Mouse (Mus musculus) bone marrow macrophage, adult 2 months (primary cell): ENCODE data around the gene Gm4969.

Experiments used
- CTCF ChIP-seq: IDR thresholded peaks from 2 replicates; pipeline ENCODE4 v1.5.1; 2012; ENCODE audit warnings: low read depth, mild to moderate bottlenecking, low read length, moderate library complexity
- POLR2A ChIP-seq: IDR thresholded peaks from 2 replicates; pipeline ENCODE4 v1.6.1; 2012; ENCODE audit warnings: mild to moderate bottlenecking, low read depth, low read length, borderline replicate concordance

GRCm38 (mm10) chr7:19052345-19053135 lies 65.6 kb downstream of the Gm4969 start:
- no peak for TF ChIP-seq POLR2A
- no peak for TF ChIP-seq CTCF
